ENCODE assay signal across 7 mouse cellular contexts in the genomic region with DNA sequence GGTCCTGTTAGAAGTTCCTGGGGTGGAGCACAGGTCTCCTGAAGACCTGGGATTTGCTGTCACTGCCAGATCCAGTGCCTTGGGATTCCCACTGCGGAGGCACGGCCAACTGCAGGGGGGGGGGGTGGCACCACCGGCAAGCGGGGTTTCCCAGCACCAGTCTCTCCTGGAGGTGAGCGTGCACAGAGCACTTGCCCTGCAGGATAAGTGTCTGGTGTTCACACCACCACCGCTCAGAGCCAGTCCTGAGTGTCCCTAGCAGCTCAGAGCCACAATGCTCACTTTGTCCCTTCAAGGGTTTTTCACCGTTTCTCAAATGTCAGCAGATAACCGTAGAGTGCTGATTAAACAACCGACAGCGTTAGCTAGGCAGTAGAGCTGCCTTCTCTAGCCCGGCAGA. TPM values are rescaled to one million over a fixed set of nuclear protein-coding genes. Genes with fewer than 3 reads are reported as not detected.
DNase-seq lines count a peak whose midpoint lies in the region; ATAC-seq and TF ChIP-seq lines count a peak whose summit lies in the region.

No protein-coding gene starts in this region.

- no peaks in the 10 kb centered on the region for H3K36me3 ChIP-seq in lung, embryonic 14.5 days (ENCODE audit: insufficient read depth)
- H3K36me3 ChIP-seq in forebrain, embryonic 15.5 days = no peaks in the 10 kb centered on the region
- no peaks in the 10 kb centered on the region for H3K36me3 ChIP-seq in limb, embryonic 13.5 days
- H3K36me3 ChIP-seq in stomach, embryonic 14.5 days (ENCODE audit: control insufficient read depth, insufficient read depth, low read length) = no peaks in the 10 kb centered on the region

- peak; percentile 31 for TF ChIP-seq CTCF in lung, embryonic 14.5 days (IDR thresholded peaks at IDR 0.05; ENCODE audit: low read depth)
- TF ChIP-seq CTCF in lung, adult 2 months (IDR thresholded peaks at IDR 0.05; ENCODE audit: insufficient read depth, low read length) = no peak

- peaks cover 2% of the 10 kb centered on the region; the same call in 1 of the 2 replicates for H3K4me1 ChIP-seq in lung, embryonic 14.5 days (ENCODE audit: insufficient read depth)
- no peaks in the 10 kb centered on the region for H3K4me1 ChIP-seq in lung, adult 2 months (ENCODE audit: control insufficient read depth, insufficient read depth, low read length)
- peaks cover 10% of the 10 kb centered on the region; the same call in 1 of the 2 replicates for H3K4me1 ChIP-seq in forebrain, embryonic 15.5 days
- H3K4me1 ChIP-seq in limb, embryonic 13.5 days = peaks cover 13% of the 10 kb centered on the region
- H3K4me1 ChIP-seq in stomach, embryonic 14.5 days (ENCODE audit: control insufficient read depth, insufficient read depth, low read length) = no peaks in the 10 kb centered on the region; the same call in 1 of the 2 replicates

- H3K9me3 ChIP-seq in lung, embryonic 14.5 days (ENCODE audit: low read depth, low read length) = no peaks in the 10 kb centered on the region
- no peaks in the 10 kb centered on the region for H3K9me3 ChIP-seq in forebrain, embryonic 15.5 days
- no peaks in the 10 kb centered on the region for H3K9me3 ChIP-seq in limb, embryonic 13.5 days
- H3K9me3 ChIP-seq in stomach, embryonic 14.5 days (ENCODE audit: control insufficient read depth, low read depth, low read length) = no peaks in the 10 kb centered on the region

- peak; percentile 71 for DNase-seq in lung, embryonic 14.5 days
- DNase-seq in lung, adult 2 months = no peak
- DNase-seq in thymus, postnatal 10 days (ENCODE audit: low spot score in 2 of 2) = no peak
- DNase-seq in right cerebral cortex, adult 18-20 months = no peak

- no peak for TF ChIP-seq POLR2A in lung, adult 2 months (IDR thresholded peaks at IDR 0.05; ENCODE audit: borderline replicate concordance, extremely low read depth, low read depth, low read length)

- peak overlapping the region; percentile 46 for H3K4me2 ChIP-seq in lung, embryonic 14.5 days
- H3K4me2 ChIP-seq in forebrain, embryonic 15.5 days (replicated peaks) = peak overlapping the region; percentile 16
- peak overlapping the region; percentile 34 for H3K4me2 ChIP-seq in limb, embryonic 13.5 days (replicated peaks)
- H3K4me2 ChIP-seq in stomach, embryonic 14.5 days (replicated peaks; ENCODE audit: low read depth, low read length) = peak overlapping the region; percentile 23; the same call in 1 of the 2 replicates

- ATAC-seq in lung, embryonic 14.5 days (ENCODE audit: insufficient read depth) = peak; percentile 94
- ATAC-seq in forebrain, embryonic 15.5 days (replicated peaks) = 0 out of 2 replicates have a peak, but pooled peaks have one; percentile 9
- no peak for ATAC-seq in limb, embryonic 13.5 days (ENCODE audit: low FRiP score, low read depth)
- ATAC-seq in stomach, embryonic 14.5 days (ENCODE audit: insufficient number of reproducible peaks, insufficient read depth, low FRiP score, low read depth) = peak; percentile 51; the same call in 1 of the 2 replicates

- H3K9ac ChIP-seq in lung, embryonic 14.5 days = no peak overlapping the region; the same call in 1 of the 2 replicates
- no peak overlapping the region for H3K9ac ChIP-seq in forebrain, embryonic 15.5 days (replicated peaks)
- H3K9ac ChIP-seq in limb, embryonic 13.5 days = no peak overlapping the region
- no peak overlapping the region for H3K9ac ChIP-seq in stomach, embryonic 14.5 days (replicated peaks; ENCODE audit: low read depth, low read length)

- 0 out of 2 replicates have a peak overlapping the region, but pooled peaks have one; percentile 7 for H3K4me3 ChIP-seq in lung, embryonic 14.5 days (ENCODE audit: low read depth, low read length)
- no peak overlapping the region for H3K4me3 ChIP-seq in lung, adult 2 months (replicated peaks; ENCODE audit: extremely low read depth, low read depth, low read length)
- H3K4me3 ChIP-seq in forebrain, embryonic 15.5 days = no peak overlapping the region
- H3K4me3 ChIP-seq in limb, embryonic 13.5 days = no peak overlapping the region
- H3K4me3 ChIP-seq in stomach, embryonic 14.5 days (ENCODE audit: low read depth, low read length) = no peak overlapping the region

- WGBS in lung, embryonic 14.5 days = 11% methylated on average over 11 of the region's 11 CpGs
- 29% methylated on average over 11 of the region's 11 CpGs for WGBS in lung, adult 2 months
- WGBS in forebrain, embryonic 15.5 days = 15% methylated on average over 11 of the region's 11 CpGs
- 22% methylated on average over 11 of the region's 11 CpGs for WGBS in limb, embryonic 13.5 days
- WGBS in stomach, embryonic 14.5 days = 25% methylated on average over 11 of the region's 11 CpGs

- H3K27ac ChIP-seq in lung, embryonic 14.5 days (ENCODE audit: low read depth) = peak overlapping the region; percentile 65
- no peak overlapping the region for H3K27ac ChIP-seq in forebrain, embryonic 15.5 days (replicated peaks)
- no peak overlapping the region for H3K27ac ChIP-seq in limb, embryonic 13.5 days
- no peak overlapping the region for H3K27ac ChIP-seq in stomach, embryonic 14.5 days (ENCODE audit: low read length)

- H3K27me3 ChIP-seq in lung, embryonic 14.5 days (ENCODE audit: insufficient read depth, low read length) = no peaks in the 10 kb centered on the region
- H3K27me3 ChIP-seq in forebrain, embryonic 15.5 days = no peaks in the 10 kb centered on the region
- 0 out of 2 replicates have a peak, but pooled peaks cover 3% of the 10 kb centered on the region for H3K27me3 ChIP-seq in limb, embryonic 13.5 days
- no peaks in the 10 kb centered on the region for H3K27me3 ChIP-seq in stomach, embryonic 14.5 days (ENCODE audit: control insufficient read depth, insufficient read depth, low read length)

RNA-seq across cellular contexts. Expression of a gene that starts 22.7 kb away (rescaled TPM):
- 13.4 and 14.0 TPM in 2 replicates for polyA plus RNA-seq in lung, embryonic 14.5 days (2014; fragmentation: Nextera tagmentation; extraction: Ambion mirVana)
- polyA plus RNA-seq in lung, adult 2 months (2012; rRNA removed) = 47.6 and 54.4 TPM in 2 replicates
- polyA plus RNA-seq in forebrain, embryonic 15.5 days (2015; fragmentation: Nextera tagmentation; extraction: Ambion mirVana) = 5.0 and 6.1 TPM in 2 replicates
- 7.3 and 8.1 TPM in 2 replicates for polyA plus RNA-seq in limb, embryonic 13.5 days (2015; fragmentation: Nextera tagmentation; extraction: Ambion mirVana)
- 11.3 and 12.7 TPM in 2 replicates for polyA plus RNA-seq in stomach, embryonic 14.5 days (2014; fragmentation: Nextera tagmentation; extraction: Ambion mirVana)

RNA-seq across cellular contexts. Expression of a gene that starts 42.4 kb away (rescaled TPM):
- 77.8 and 80.2 TPM in 2 replicates for polyA plus RNA-seq in lung, embryonic 14.5 days (2014; fragmentation: Nextera tagmentation; extraction: Ambion mirVana)
- polyA plus RNA-seq in lung, adult 2 months (2012; rRNA removed) = 5.6 and 8.1 TPM in 2 replicates
- polyA plus RNA-seq in forebrain, embryonic 15.5 days (2015; fragmentation: Nextera tagmentation; extraction: Ambion mirVana) = 51.9 and 59.9 TPM in 2 replicates
- 78.3 and 80.3 TPM in 2 replicates for polyA plus RNA-seq in limb, embryonic 13.5 days (2015; fragmentation: Nextera tagmentation; extraction: Ambion mirVana)
- polyA plus RNA-seq in stomach, embryonic 14.5 days (2014; fragmentation: Nextera tagmentation; extraction: Ambion mirVana) = 72.3 and 77.6 TPM in 2 replicates
